Mouse (Mus musculus) adipose tissue, adult 10 weeks (tissue): ENCODE measurements around the gene Gosr2. TPM values are rescaled to one million over a fixed set of nuclear protein-coding genes. Genes with fewer than 3 reads are reported as not detected.

Source experiments
- polyA plus RNA-seq: library from polyadenylated mRNA; stranded (reverse); fragments of 350-450 nt; fragmentation: Illumina TruSeq; extraction: RNeasy Lipid Tissue Mini Kit (QIAGEN cat#74804); gene quantifications from one replicate; pipeline ENCODE4 v1.2.3, GENCODE M21; 2014; ENCODE audit warnings: low read depth, low replicate concordance

Gene Gosr2
- polyA plus RNA-seq, result 90.2 TPM

GRCm38 (mm10) chr11:103697565-103698176 is at the start of gene Gosr2:
Gosr2 (minus strand) TSS chr11:103697898.

GRCm38 (mm10) chr11:103649301-103649982 is 48.3 kb downstream of the Gosr2 start, which contains the start of gene Rprml:
Rprml (plus strand) TSS chr11:103649570.

GRCm38 (mm10) chr11:103638790-103639189 is 58.9 kb downstream of the Gosr2 start, which contains the start of gene Lyzl6:
Lyzl6 (minus strand) TSS chr11:103638890.

Other genes with a start within 250 kb of the Gosr2 start
- 0.34 TPM for gene Lrrc37a, start 193.3 kb downstream of the Gosr2 start, polyA plus RNA-seq
- gene Gm884, start 76.8 kb downstream of the Gosr2 start, polyA plus RNA-seq, result 0.89 TPM
- gene Lyzl6, start 59.0 kb downstream of the Gosr2 start, polyA plus RNA-seq, result 3.8 TPM
- 10.8 TPM for gene Rprml, start 48.3 kb downstream of the Gosr2 start, polyA plus RNA-seq
- 0.25 TPM for gene Wnt9b, start 51.9 kb upstream of the Gosr2 start, polyA plus RNA-seq
- 0.43 TPM for gene Wnt3, start 76.3 kb upstream of the Gosr2 start, polyA plus RNA-seq